Mouse (Mus musculus) E14TG2a.4 (cell line): Measurements from ENCODE around the gene Olfr1178.

Experiments used
- CTCF ChIP-seq: conservative IDR thresholded peaks from 2 replicates; pipeline ENCODE4 v1.5.1; 2014; ENCODE audit warnings: low read length
- NANOG ChIP-seq: IDR thresholded peaks from 2 replicates; pipeline ENCODE4 v1.6.1; 2014; ENCODE audit warnings: borderline replicate concordance, low read length, mixed read lengths
- POU5F1 ChIP-seq: IDR thresholded peaks from 2 replicates; pipeline ENCODE4 v1.6.1; 2014; ENCODE audit warnings: low read length, borderline replicate concordance

GRCm38 (mm10) chr2:88406353-88406752, 19.5 kb downstream of the Olfr1178 start, which contains the start of gene Olfr1179:
- TF ChIP-seq CTCF (no peak), POU5F1 (no peak), NANOG (no peak)
